ENCODE assay signal across 8 mouse cellular contexts in the genomic region with DNA sequence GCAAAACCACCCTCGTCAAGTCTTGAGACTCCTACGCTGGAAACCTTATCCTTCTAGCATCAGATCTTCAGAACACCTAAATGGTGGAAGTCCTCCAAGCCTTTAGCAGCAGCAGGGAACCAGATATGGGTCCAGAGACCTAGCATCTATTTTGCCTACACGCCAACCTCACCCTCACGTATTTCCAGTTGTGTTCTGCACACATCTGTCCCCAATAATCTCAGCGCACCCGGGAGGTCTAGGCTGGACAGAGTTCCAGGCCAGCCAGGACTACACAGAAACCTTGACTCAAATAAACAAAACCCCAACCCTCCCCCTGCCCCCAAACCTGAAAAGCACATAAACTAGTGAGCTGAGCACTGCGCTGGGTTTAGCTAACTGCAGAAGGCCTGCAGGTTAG. TPM values are rescaled to one million over a fixed set of nuclear protein-coding genes. Genes with fewer than 3 reads are reported as not detected.
DNase-seq lines count a peak whose midpoint lies in the region; ATAC-seq and TF ChIP-seq lines count a peak whose summit lies in the region.

No protein-coding gene starts in this region.

- no peak for ATAC-seq in heart, embryonic 16.5 days (replicated peaks; ENCODE audit: extremely low read depth, insufficient read depth, low FRiP score)
- ATAC-seq in liver, embryonic 16.5 days (ENCODE audit: low read depth): no peak

- WGBS in heart, embryonic 10.5 days: 3% methylated on average over 7 of the region's 7 CpGs
- 12% methylated on average over 7 of the region's 7 CpGs for WGBS in heart, embryonic 16.5 days
- WGBS in liver, embryonic 16.5 days (ENCODE audit: insufficient replicate concordance): 30% methylated on average over 7 of the region's 7 CpGs

- H3K36me3 ChIP-seq in heart, embryonic 10.5 days: peaks cover 3% of the 10 kb centered on the region; the same call in 1 of the 2 replicates
- H3K36me3 ChIP-seq in heart, embryonic 16.5 days (ENCODE audit: control insufficient read depth, insufficient read depth): 0 out of 2 replicates have a peak, but pooled peaks cover 2% of the 10 kb centered on the region
- no peaks in the 10 kb centered on the region for H3K36me3 ChIP-seq in liver, embryonic 16.5 days (ENCODE audit: control insufficient read depth, insufficient read depth)

- peak overlapping the region; percentile 97 for H3K4me3 ChIP-seq in heart, embryonic 10.5 days
- peak overlapping the region; percentile 72 for H3K4me3 ChIP-seq in heart, embryonic 16.5 days (ENCODE audit: low read length)
- H3K4me3 ChIP-seq in liver, embryonic 16.5 days (ENCODE audit: low read depth, low read length): no peak overlapping the region

- peak overlapping the region; percentile 100 for H3K27ac ChIP-seq in heart, embryonic 10.5 days
- H3K27ac ChIP-seq in heart, embryonic 16.5 days (ENCODE audit: low read length): peak overlapping the region; percentile 95
- H3K27ac ChIP-seq in liver, embryonic 16.5 days (ENCODE audit: low read length): peak overlapping the region; percentile 2; the same call in 1 of the 2 replicates

- peak overlapping the region; percentile 88 for H3K4me2 ChIP-seq in heart, embryonic 16.5 days (ENCODE audit: low read depth, low read length)
- H3K4me2 ChIP-seq in liver, embryonic 16.5 days (ENCODE audit: low read depth, low read length): peak overlapping the region; percentile 90

- H3K9ac ChIP-seq in heart, embryonic 16.5 days (ENCODE audit: low read length): peak overlapping the region; percentile 99
- H3K9ac ChIP-seq in liver, embryonic 16.5 days (ENCODE audit: low read depth, low read length): peak overlapping the region; percentile 12; the same call in 1 of the 2 replicates

- no peak for TF ChIP-seq CTCF in brain, embryonic 14.5 days (IDR thresholded peaks at IDR 0.05; ENCODE audit: borderline replicate concordance, extremely low read depth, insufficient read depth, insufficient read length)

- H3K27me3 ChIP-seq in heart, embryonic 10.5 days (ENCODE audit: insufficient read depth, poor library complexity, severe bottlenecking): no peaks in the 10 kb centered on the region
- no peaks in the 10 kb centered on the region for H3K27me3 ChIP-seq in heart, embryonic 16.5 days (ENCODE audit: control insufficient read depth, insufficient read depth, low read length)
- no peaks in the 10 kb centered on the region for H3K27me3 ChIP-seq in liver, embryonic 16.5 days (ENCODE audit: control insufficient read depth, insufficient read depth, low read depth, low read length)

- H3K9me3 ChIP-seq in heart, embryonic 10.5 days: peaks cover 4% of the 10 kb centered on the region; the same call in 1 of the 2 replicates
- peaks cover 6% of the 10 kb centered on the region; the same call in 1 of the 2 replicates for H3K9me3 ChIP-seq in heart, embryonic 16.5 days (replicated peaks; ENCODE audit: control insufficient read depth, low read length)
- H3K9me3 ChIP-seq in liver, embryonic 16.5 days (replicated peaks; ENCODE audit: control insufficient read depth, low read length): peaks cover 3% of the 10 kb centered on the region

- peaks cover 38% of the 10 kb centered on the region for H3K4me1 ChIP-seq in heart, embryonic 10.5 days
- H3K4me1 ChIP-seq in heart, embryonic 16.5 days (ENCODE audit: control insufficient read depth, insufficient read depth, low read length): peaks cover 29% of the 10 kb centered on the region
- peaks cover 38% of the 10 kb centered on the region for H3K4me1 ChIP-seq in liver, embryonic 16.5 days (ENCODE audit: control insufficient read depth, low read depth, low read length)

- TF ChIP-seq POLR2A in brain, embryonic 14.5 days (IDR thresholded peaks at IDR 0.05; ENCODE audit: borderline replicate concordance, extremely low read depth, insufficient read depth, insufficient read length, poor library complexity, severe bottlenecking): no peak

- no peak for DNase-seq in heart, embryonic 10.5 days (ENCODE audit: low spot score)
- no peak for DNase-seq in heart, adult 9 months (ENCODE audit: low spot score in 2 of 2)
- DNase-seq in brain, embryonic 14.5 days (ENCODE audit: low read depth): peak; percentile 44
- no peak for DNase-seq in spleen, adult 18-20 months
- no peak for DNase-seq in thymus, postnatal 25 days
- no peak for DNase-seq in layer of hippocampus, adult 9-10 months (ENCODE audit: low spot score)

RNA-seq across cellular contexts. Expression of a gene that starts 3.4 kb away (rescaled TPM):
- polyA plus RNA-seq in heart, embryonic 10.5 days (2016; fragmentation: Nextera tagmentation; extraction: Ambion mirVana): 50.6 and 71.3 TPM in 2 replicates
- polyA plus RNA-seq in brain, embryonic 14.5 days (2012; rRNA removed): 18.1 and 19.9 TPM in 2 replicates
- 24.3 and 26.0 TPM in 2 replicates for polyA plus RNA-seq in heart, embryonic 16.5 days (2015; fragmentation: Nextera tagmentation; extraction: Ambion mirVana)
- 6.4 and 6.7 TPM in 2 replicates for polyA plus RNA-seq in liver, embryonic 16.5 days (2015; fragmentation: Nextera tagmentation; extraction: Ambion mirVana)

RNA-seq across cellular contexts. Expression of a gene that starts 3.9 kb away (rescaled TPM):
- 1.2 and 1.4 TPM in 2 replicates for polyA plus RNA-seq in heart, embryonic 10.5 days (2016; fragmentation: Nextera tagmentation; extraction: Ambion mirVana)
- 1.4 and 2.6 TPM in 2 replicates for polyA plus RNA-seq in brain, embryonic 14.5 days (2012; rRNA removed)
- 3.5 TPM in 2 replicates for polyA plus RNA-seq in heart, embryonic 16.5 days (2015; fragmentation: Nextera tagmentation; extraction: Ambion mirVana)
- 0.12 and 0.18 TPM in 2 replicates for polyA plus RNA-seq in liver, embryonic 16.5 days (2015; fragmentation: Nextera tagmentation; extraction: Ambion mirVana)

RNA-seq across cellular contexts. Expression of a gene that starts 13.6 kb away (rescaled TPM):
- polyA plus RNA-seq in heart, embryonic 10.5 days (2016; fragmentation: Nextera tagmentation; extraction: Ambion mirVana): 6.7 and 10.5 TPM in 2 replicates
- 87.0 and 105 TPM in 2 replicates for polyA plus RNA-seq in brain, embryonic 14.5 days (2012; rRNA removed)
- 5.4 and 7.3 TPM in 2 replicates for polyA plus RNA-seq in heart, embryonic 16.5 days (2015; fragmentation: Nextera tagmentation; extraction: Ambion mirVana)
- polyA plus RNA-seq in liver, embryonic 16.5 days (2015; fragmentation: Nextera tagmentation; extraction: Ambion mirVana): 0.77 and 0.99 TPM in 2 replicates

RNA-seq across cellular contexts. Expression of a gene that starts 35.0 kb away (rescaled TPM):
- polyA plus RNA-seq in heart, embryonic 10.5 days (2016; fragmentation: Nextera tagmentation; extraction: Ambion mirVana): 3.1 and 3.3 TPM in 2 replicates
- 25.8 and 33.1 TPM in 2 replicates for polyA plus RNA-seq in brain, embryonic 14.5 days (2012; rRNA removed)
- polyA plus RNA-seq in heart, embryonic 16.5 days (2015; fragmentation: Nextera tagmentation; extraction: Ambion mirVana): 1.2 and 1.3 TPM in 2 replicates
- not detected in 2 replicates for polyA plus RNA-seq in liver, embryonic 16.5 days (2015; fragmentation: Nextera tagmentation; extraction: Ambion mirVana)

RNA-seq across cellular contexts. Expression of a gene that starts 52.9 kb away (rescaled TPM):
- not detected in 2 replicates for polyA plus RNA-seq in heart, embryonic 10.5 days (2016; fragmentation: Nextera tagmentation; extraction: Ambion mirVana)
- polyA plus RNA-seq in brain, embryonic 14.5 days (2012; rRNA removed): not detected in 2 replicates
- not detected in 2 replicates for polyA plus RNA-seq in heart, embryonic 16.5 days (2015; fragmentation: Nextera tagmentation; extraction: Ambion mirVana)
- polyA plus RNA-seq in liver, embryonic 16.5 days (2015; fragmentation: Nextera tagmentation; extraction: Ambion mirVana): not detected in 2 replicates

Comparison
In these comparisons a context has a peak if more than half of its experiments do, and no peak if none do; other contexts are left out.
1. H3K27ac ChIP-seq: peak in every context shown above with its lines; median percentile 100 in heart, embryonic 10.5 days; 95 in heart, embryonic 16.5 days; 2 in liver, embryonic 16.5 days.